Mouse (Mus musculus): ENCODE data around the gene Creb3.

DNA sequence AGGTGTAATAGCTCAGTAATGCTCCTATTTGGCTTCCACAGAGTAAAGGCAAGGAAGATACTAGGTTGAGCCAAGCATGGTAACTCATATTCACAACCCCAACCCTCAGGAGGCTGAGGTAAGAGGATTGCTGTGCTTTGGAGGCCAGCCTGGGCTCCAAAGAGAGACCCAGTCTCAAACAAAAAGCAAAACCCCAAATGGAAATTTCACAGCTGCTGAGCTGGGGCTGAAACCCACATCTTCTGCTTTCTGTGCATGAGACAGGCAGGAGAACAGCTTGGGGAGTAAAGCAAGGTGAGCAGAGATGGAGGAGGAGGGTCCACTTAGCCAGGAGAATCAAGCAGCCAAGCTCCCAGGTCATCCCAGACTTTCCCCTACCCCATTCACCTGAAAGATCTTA lies 8.2 kb upstream of the Creb3 start:
- no peak for TF ChIP-seq CTCF (IDR thresholded peaks at IDR 0.05; ENCODE audit: extremely low read depth, insufficient read length, insufficient replicate concordance, low read depth, low read length)
- TF ChIP-seq POLR2A (IDR thresholded peaks at IDR 0.05; ENCODE audit: low read depth, low read length), result no peak
